Mouse (Mus musculus): Measurements from ENCODE around the gene Espl1. TPM values are rescaled to one million over a fixed set of nuclear protein-coding genes. Genes with fewer than 3 reads are reported as not detected.

The Espl1 gene
- polyA plus RNA-seq, 1 experiment from 2014 or later: 50.6 TPM

DNA sequence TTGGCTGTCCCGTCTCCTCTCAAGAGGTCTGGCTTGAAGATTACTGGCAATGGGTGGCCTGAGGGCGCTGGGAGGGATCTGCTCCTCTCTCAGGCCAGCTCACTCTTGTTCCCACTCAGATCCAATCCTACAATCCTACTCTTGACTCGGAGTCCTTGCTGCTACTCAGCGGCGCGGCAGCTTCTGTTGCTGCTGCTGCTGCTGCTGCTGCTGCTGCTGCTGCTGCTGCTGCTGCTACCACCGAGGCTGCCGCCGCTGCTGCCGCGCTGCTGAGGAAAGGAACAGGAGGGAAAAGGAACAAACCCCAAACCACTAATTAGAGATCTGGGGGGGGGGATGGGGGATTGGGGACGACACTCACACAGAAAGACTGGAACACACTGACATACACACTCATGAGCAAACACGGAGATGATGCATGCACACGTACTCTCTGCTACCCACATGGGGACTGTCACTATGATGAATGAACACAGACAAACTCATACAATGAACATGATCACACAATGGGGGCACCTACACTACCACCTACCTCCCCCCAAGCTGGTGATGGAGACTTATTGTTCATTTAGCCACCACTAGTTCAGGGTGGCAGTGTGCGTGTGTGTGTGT is 70.8 kb downstream of the Espl1 start, which contains the start of gene Sp7:
TSS of gene Sp7 (minus strand) at position 450 of the 612 bp plus-strand sequence.
- 10% methylated on average over 15 of the region's 15 CpGs for WGBS
- no peak for DNase-seq (ENCODE audit: low spot score)
- H3K4me3 ChIP-seq (ENCODE audit: low read depth, low read length): peak within 1 kb of the TSS; percentile 5; the same call in 1 of the 2 replicates
- ATAC-seq (replicated peaks; ENCODE audit: low FRiP score): no peak
- no peak within 1 kb of the TSS for H3K27ac ChIP-seq (ENCODE audit: low read depth, low read length)
- peaks cover 61% of the 10 kb centered on the region for H3K27me3 ChIP-seq (replicated peaks; ENCODE audit: control insufficient read depth, insufficient read depth, low read length)
- H3K9me3 ChIP-seq (ENCODE audit: control insufficient read depth, low read length): no peaks in the 10 kb centered on the region
- H3K36me3 ChIP-seq (ENCODE audit: control insufficient read depth, insufficient read depth, low read length): no peaks in the 10 kb centered on the region
- peaks cover 34% of the 10 kb centered on the region for H3K4me1 ChIP-seq (replicated peaks; ENCODE audit: control insufficient read depth, insufficient read depth, low read length)
- peak within 1 kb of the TSS; percentile 59 for H3K4me2 ChIP-seq
- H3K9ac ChIP-seq (ENCODE audit: low read depth, low read length): peak within 1 kb of the TSS; percentile 41; the same call in 1 of the 2 replicates

DNA sequence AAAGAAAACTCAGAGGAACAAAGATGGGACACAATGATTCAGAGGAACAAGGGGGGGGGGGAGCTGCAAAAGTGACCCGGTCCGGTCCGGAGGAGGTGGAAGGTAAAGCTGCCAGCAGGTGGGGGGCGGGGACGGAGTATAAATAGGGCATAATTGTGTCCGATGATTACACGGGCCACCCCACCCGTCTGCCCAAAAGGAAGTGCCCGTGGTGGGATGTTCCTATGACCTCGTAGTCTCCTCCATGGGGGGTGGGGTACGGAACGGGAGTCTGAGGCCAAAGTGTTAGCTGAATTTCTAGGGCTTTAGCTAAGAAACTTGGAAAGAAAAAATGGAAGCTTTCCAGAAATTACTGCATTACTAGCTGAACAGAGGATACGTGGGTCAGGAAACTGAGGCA is 73.9 kb downstream of the Espl1 start:
- H3K27ac ChIP-seq (ENCODE audit: low read depth, low read length): no peak overlapping the region
- no peak overlapping the region for H3K9ac ChIP-seq (ENCODE audit: low read depth, low read length)
- ATAC-seq (replicated peaks; ENCODE audit: low FRiP score) (no peak), DNase-seq (ENCODE audit: low spot score) (no peak)
- H3K27me3 ChIP-seq (replicated peaks; ENCODE audit: control insufficient read depth, insufficient read depth, low read length): peaks cover 49% of the 10 kb centered on the region
- no peak overlapping the region for H3K4me3 ChIP-seq (ENCODE audit: low read depth, low read length)
- peaks cover 26% of the 10 kb centered on the region for H3K4me1 ChIP-seq (replicated peaks; ENCODE audit: control insufficient read depth, insufficient read depth, low read length)
- H3K36me3 ChIP-seq (ENCODE audit: control insufficient read depth, insufficient read depth, low read length): no peaks in the 10 kb centered on the region
- H3K9me3 ChIP-seq (ENCODE audit: control insufficient read depth, low read length): no peaks in the 10 kb centered on the region
- WGBS: 13% methylated on average over 13 of the region's 13 CpGs
- H3K4me2 ChIP-seq: peak overlapping the region; percentile 45

DNA sequence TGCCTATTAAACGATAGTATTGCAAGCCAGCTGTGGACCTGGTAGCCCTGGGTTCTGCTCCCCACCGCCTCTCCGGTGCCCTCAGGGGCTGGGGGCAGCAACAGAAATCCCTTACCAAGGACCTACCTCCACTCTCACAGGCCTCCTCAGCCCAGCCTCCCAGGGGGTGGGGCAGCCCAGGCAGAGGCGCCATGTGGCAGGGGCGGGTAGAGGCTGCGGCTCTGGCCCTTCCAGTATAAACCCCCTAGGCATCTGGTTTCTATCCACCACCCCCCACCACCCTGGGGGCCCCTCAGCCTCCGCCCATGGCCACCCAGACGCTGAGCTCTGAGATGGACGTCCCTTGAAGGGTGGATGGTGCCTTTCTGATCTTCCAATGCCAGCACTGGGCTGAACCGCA is 74.7 kb downstream of the Espl1 start:
- H3K4me3 ChIP-seq (ENCODE audit: low read depth, low read length): 0 out of 2 replicates have a peak overlapping the region, but pooled peaks have one; percentile 21
- peaks cover 20% of the 10 kb centered on the region for H3K4me1 ChIP-seq (replicated peaks; ENCODE audit: control insufficient read depth, insufficient read depth, low read length)
- ATAC-seq (replicated peaks; ENCODE audit: low FRiP score): peak; percentile 61
- WGBS: 11% methylated on average over 10 of the region's 10 CpGs
- H3K9ac ChIP-seq (ENCODE audit: low read depth, low read length): no peak overlapping the region
- peak overlapping the region; percentile 45 for H3K4me2 ChIP-seq
- H3K27me3 ChIP-seq (replicated peaks; ENCODE audit: control insufficient read depth, insufficient read depth, low read length): peaks cover 42% of the 10 kb centered on the region
- H3K36me3 ChIP-seq (ENCODE audit: control insufficient read depth, insufficient read depth, low read length): no peaks in the 10 kb centered on the region
- H3K27ac ChIP-seq (ENCODE audit: low read depth, low read length): no peak overlapping the region
- H3K9me3 ChIP-seq (ENCODE audit: control insufficient read depth, low read length): no peaks in the 10 kb centered on the region
- no peak for DNase-seq (ENCODE audit: low spot score)

Other genes with a start within 250 kb of the Espl1 start
- gene Eif4b, start 222.5 kb upstream of the Espl1 start, polyA plus RNA-seq (2014; fragmentation: Nextera tagmentation; extraction: Ambion mirVana): 154 and 162 TPM in 2 replicates
- gene Tns2, start 195.9 kb upstream of the Espl1 start, polyA plus RNA-seq (2014; fragmentation: Nextera tagmentation; extraction: Ambion mirVana): 13.2 and 17.8 TPM in 2 replicates
- 15.1 and 18.7 TPM in 2 replicates for gene Spryd3, start 160.0 kb upstream of the Espl1 start, polyA plus RNA-seq (2014; fragmentation: Nextera tagmentation; extraction: Ambion mirVana)
- 0.77 and 1.1 TPM in 2 replicates for gene Igfbp6, start 151.9 kb upstream of the Espl1 start, polyA plus RNA-seq (2014; fragmentation: Nextera tagmentation; extraction: Ambion mirVana)
- 31.4 and 36.2 TPM in 2 replicates for gene Soat2, start 145.7 kb upstream of the Espl1 start, polyA plus RNA-seq (2014; fragmentation: Nextera tagmentation; extraction: Ambion mirVana)
- 38.1 and 38.3 TPM in 2 replicates for gene Zfp740, start 93.0 kb upstream of the Espl1 start, polyA plus RNA-seq (2014; fragmentation: Nextera tagmentation; extraction: Ambion mirVana)
- gene Csad, start 91.5 kb upstream of the Espl1 start, polyA plus RNA-seq (2014; fragmentation: Nextera tagmentation; extraction: Ambion mirVana): 33.3 and 35.1 TPM in 2 replicates
- gene Itgb7, start 64.3 kb upstream of the Espl1 start, polyA plus RNA-seq (2014; fragmentation: Nextera tagmentation; extraction: Ambion mirVana): 3.9 and 4.1 TPM in 2 replicates
- 11.1 and 11.5 TPM in 2 replicates for gene Rarg, start 38.7 kb upstream of the Espl1 start, polyA plus RNA-seq (2014; fragmentation: Nextera tagmentation; extraction: Ambion mirVana)
- 0.13 TPM in 1 of 2 replicates, not detected in the other for gene Gm9918, start 25.7 kb upstream of the Espl1 start, polyA plus RNA-seq (2014; fragmentation: Nextera tagmentation; extraction: Ambion mirVana)
- 58.8 and 60.7 TPM in 2 replicates for gene Mfsd5, start 16.8 kb upstream of the Espl1 start, polyA plus RNA-seq (2014; fragmentation: Nextera tagmentation; extraction: Ambion mirVana)
- 236 and 254 TPM in 2 replicates for gene Pfdn5, start 29.9 kb downstream of the Espl1 start, polyA plus RNA-seq (2014; fragmentation: Nextera tagmentation; extraction: Ambion mirVana)
- 97.0 and 104 TPM in 2 replicates for gene Myg1, start 35.4 kb downstream of the Espl1 start, polyA plus RNA-seq (2014; fragmentation: Nextera tagmentation; extraction: Ambion mirVana)
- 99.3 and 108 TPM in 2 replicates for gene Aaas, start 54.5 kb downstream of the Espl1 start, polyA plus RNA-seq (2014; fragmentation: Nextera tagmentation; extraction: Ambion mirVana)
- 0.57 and 1.5 TPM in 2 replicates for gene Sp7, start 70.9 kb downstream of the Espl1 start, polyA plus RNA-seq (2014; fragmentation: Nextera tagmentation; extraction: Ambion mirVana)
- 9.7 and 10.6 TPM in 2 replicates for gene Sp1, start 109.9 kb downstream of the Espl1 start, polyA plus RNA-seq (2014; fragmentation: Nextera tagmentation; extraction: Ambion mirVana)
- 1.1 and 1.6 TPM in 2 replicates for gene Amhr2, start 149.1 kb downstream of the Espl1 start, polyA plus RNA-seq (2014; fragmentation: Nextera tagmentation; extraction: Ambion mirVana)
- 155 and 157 TPM in 2 replicates for gene Prr13, start 162.8 kb downstream of the Espl1 start, polyA plus RNA-seq (2014; fragmentation: Nextera tagmentation; extraction: Ambion mirVana)
- 187 and 220 TPM in 2 replicates for gene Pcbp2, start 174.3 kb downstream of the Espl1 start, polyA plus RNA-seq (2014; fragmentation: Nextera tagmentation; extraction: Ambion mirVana)
- gene Gm10337, start 207.5 kb downstream of the Espl1 start, polyA plus RNA-seq (2014; fragmentation: Nextera tagmentation; extraction: Ambion mirVana): not detected in 2 replicates
- gene Map3k12, start 220.8 kb downstream of the Espl1 start, polyA plus RNA-seq (2014; fragmentation: Nextera tagmentation; extraction: Ambion mirVana): 7.7 and 7.9 TPM in 2 replicates
- gene Tarbp2, start 221.9 kb downstream of the Espl1 start, polyA plus RNA-seq (2014; fragmentation: Nextera tagmentation; extraction: Ambion mirVana): 96.7 and 105 TPM in 2 replicates
- gene Npff, start 228.7 kb downstream of the Espl1 start, polyA plus RNA-seq (2014; fragmentation: Nextera tagmentation; extraction: Ambion mirVana): 0.86 and 1.2 TPM in 2 replicates

Measured in liver, embryonic 11.5 days (tissue).